Mouse (Mus musculus) right cerebral cortex, adult 18-20 months (tissue): ENCODE data around the gene Slc35e2.
A peak's percentile ranks its signal among the peaks of the same experiment; 100 is the strongest.

Experiments
- DNase-seq: peaks from one replicate; pipeline ENCODE4 v3.0.0; 2022; ENCODE audit warnings: mixed read lengths

Gene Slc35e2

GRCm38 (mm10) chr4:155577741-155578140 is 23.5 kb upstream of the Slc35e2 start:
- DNase-seq = no peak

GRCm38 (mm10) chr4:155578336-155579125 is 22.7 kb upstream of the Slc35e2 start:
- DNase-seq = no peak

DNA sequence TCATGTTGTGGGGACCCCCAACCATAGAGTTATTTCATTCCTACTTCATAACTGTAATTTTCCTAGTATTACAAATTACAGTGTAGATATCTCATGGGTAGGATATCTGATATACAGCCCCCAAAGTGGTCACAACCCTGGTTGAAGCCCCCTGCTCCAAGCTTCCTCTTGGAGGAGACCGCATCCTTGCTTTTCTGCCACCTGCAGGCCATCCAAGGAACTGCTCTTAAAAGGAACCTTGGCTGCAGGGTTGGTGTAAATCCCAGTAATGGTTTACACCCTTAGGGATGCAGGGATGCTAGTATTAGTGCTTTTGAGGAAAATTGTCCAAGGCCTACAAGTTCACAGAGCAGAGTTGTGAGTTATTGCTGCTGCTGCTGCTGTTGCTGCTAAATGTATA is 20.8 kb upstream of the Slc35e2 start:
- DNase-seq = peak; percentile 41

DNA sequence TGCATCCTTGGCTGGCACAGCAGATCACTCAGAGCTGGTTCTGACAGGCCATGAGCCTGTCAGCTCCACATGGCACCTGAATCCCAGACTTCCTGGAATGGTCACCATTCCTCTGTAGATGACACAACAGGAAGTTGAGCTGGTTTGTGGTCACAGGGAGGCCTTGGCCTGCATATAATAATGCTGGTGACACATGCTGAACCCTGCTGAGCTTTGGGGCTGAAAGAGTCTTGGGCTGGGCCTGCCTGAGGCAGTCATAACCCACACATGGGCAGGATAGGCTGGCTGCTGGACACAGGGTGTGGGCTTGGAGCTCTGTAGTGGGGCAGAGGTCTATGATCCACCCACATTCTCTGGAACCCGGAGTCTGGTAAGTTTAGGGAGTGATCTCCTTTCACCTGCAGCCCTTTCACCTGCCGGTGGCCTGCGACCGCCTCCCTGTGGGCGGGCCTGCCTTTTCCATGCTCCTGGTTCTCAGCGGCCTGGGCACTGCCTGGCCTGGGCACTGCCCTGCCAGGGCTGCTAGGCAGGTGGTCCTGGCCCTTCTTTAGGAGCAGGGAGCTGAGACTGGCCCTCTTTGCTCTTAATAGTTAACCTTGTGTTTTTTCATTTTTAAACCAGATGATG is 18.8 kb upstream of the Slc35e2 start:
- no peak for DNase-seq

DNA sequence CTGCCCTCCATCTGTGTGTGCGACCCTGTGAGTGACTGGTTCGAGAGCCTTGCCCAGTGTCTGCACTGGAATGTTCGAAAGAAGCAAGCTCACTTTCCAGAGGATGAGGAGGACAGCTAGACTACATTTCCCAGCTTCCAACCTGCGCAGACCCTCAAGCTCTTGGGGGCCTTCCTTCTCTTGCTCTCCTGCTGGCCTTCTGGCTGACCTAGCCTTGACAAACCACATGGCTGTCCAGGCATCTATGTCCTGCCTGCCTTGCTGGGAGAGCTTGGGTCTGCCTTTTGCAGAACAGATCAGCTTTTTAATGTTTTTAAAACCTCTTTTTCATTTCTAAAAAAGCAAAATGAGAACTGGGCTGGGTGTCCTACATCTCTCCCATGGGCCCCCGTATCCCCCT is 11.9 kb upstream of the Slc35e2 start:
- no peak for DNase-seq

DNA sequence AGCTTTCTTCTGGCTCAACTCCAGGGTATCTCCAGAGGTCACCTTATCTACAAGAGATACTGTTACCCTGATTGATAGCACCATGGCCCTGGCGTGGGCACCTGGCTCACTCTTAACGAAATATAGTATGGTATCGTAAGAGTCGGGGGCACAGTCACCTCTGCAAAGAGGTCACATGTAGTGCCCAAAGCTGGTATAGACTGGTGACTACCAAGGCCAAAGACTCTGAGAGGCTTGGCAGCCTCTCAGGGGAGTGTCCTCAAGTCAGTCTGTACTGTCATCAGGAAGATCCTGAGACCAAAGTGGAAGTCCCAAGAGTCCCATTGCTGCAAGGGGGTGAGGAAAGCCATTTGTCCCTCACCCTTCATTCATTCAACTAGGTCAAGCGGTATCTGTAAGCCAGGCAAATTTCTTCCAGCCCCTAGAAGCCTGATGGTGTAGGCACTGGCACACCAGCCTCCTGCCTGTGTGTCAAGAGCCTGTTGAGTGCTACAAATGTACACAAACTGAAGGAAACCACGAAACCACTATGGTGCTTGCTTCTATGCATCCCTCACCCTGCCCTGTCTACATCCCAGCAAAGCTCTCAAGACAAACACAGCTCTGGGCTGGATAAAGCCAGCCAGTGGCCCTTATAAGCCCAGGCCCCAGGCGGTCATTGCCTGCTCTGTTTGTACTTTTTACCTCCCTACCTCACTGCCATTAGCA is 10.1 kb upstream of the Slc35e2 start:
- no peak for DNase-seq

DNA sequence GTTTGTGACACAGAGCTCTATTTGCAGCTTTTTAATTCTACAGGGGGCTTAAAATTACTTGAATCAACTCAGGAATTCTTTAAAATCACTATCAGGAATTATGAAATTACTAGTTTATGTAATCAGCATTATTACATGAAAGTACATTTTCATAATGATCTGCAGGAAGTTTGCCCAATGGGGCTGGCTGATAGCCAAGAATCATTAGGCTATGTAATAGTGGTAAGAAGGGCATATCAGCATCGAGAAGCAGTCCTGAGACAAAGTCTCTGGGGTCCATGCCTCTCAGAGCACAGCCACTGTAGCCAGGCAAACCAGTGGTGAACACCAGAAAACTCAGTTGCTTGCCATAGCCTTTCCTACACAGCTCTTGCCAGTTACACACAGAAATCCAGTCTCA is 7.4 kb upstream of the Slc35e2 start:
- no peak for DNase-seq

DNA sequence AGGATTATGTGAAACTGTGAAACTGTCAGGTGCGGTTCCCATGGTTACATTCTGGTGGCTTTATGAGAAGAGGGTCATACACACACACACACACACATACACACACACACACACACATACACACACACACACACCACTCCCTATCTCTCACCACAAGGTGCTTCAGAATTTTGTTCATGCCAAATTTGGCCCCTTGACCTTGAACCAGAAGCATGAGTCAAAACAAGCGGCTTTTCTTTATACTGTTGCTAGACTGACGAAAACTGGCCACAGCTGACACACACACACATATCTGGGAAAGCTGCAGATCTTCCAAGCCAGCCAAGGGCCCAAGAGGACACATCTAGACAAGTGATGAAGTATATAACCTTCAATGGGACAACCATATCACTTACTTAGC is 5.4 kb upstream of the Slc35e2 start:
- DNase-seq = no peak

- no peak for DNase-seq
These were observed 4.6 kb upstream of the Slc35e2 start for GRCm38 (mm10) chr4:155596606-155597005.

DNA sequence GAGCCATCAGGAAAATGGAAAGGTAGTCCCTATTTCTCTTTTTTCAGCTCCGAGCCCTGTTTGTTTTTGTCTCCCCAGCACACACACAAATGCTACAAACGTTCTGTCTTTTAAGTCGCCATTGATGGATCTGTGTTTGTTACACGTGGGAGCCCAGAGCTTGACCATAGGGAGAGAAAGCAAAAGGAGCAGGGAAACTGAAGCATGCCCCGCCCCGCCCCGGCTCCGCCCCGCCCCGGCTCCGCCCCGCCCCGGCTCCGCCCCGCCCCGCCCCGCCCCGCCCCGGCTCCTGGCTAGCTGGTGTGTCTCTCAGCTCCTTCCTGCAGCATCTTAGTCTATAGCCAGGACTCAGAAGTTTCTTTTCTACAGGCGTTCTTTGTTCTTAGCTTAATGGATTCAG is 2.7 kb upstream of the Slc35e2 start:
- no peak for DNase-seq

- no peak for DNase-seq
These were observed 1.1 kb upstream of the Slc35e2 start for GRCm38 (mm10) chr4:155599901-155600825.

DNA sequence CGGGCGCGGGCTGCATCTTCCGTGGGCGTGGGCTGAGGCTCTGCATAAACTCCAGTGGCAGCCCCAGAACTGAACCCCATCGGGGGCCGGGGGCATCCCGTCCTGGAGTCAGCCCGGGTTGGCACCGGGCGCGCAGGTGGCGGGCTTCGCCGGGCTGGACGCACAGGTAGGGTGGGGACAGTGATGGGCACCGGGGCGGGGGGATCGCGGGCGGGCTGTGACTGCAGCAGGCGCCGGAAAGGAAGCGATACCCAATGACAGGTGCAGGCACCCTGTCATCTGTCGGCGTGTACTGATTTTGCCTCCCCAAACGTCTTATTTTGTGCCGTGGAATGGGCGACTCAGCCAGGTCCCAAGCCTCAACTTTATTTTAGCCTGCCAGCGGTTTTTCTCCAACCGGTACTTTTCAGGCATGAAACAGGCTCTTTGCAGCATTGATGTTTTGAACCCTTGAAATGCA is 811 bp downstream of the Slc35e2 start:
- no peak for DNase-seq

- no peak for DNase-seq
These were observed 1.5 kb downstream of the Slc35e2 start for GRCm38 (mm10) chr4:155602753-155603152.

- no peak for DNase-seq
These were observed 2.6 kb downstream of the Slc35e2 start for GRCm38 (mm10) chr4:155603801-155604200.

DNA sequence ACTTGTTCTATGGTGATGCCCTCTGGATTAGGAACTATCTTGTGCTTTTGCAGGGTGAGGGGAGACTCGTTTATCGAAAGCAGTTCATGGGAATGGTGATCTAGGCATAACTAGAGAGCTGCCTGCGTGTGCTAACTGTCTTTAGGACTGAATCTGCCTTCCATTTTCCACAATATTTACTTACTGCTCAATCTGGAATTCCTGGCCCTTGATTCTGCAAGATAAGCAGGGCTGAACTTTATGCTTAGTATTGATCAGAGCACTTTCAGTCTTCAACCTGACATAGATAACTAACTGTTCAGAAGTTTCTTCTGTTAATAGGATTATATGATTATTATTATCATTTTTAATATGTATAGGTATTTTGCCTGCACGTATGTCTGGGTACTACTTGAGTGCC is 3.9 kb downstream of the Slc35e2 start:
- DNase-seq = no peak

- no peak for DNase-seq
These were observed 5.6 kb downstream of the Slc35e2 start for GRCm38 (mm10) chr4:155606825-155607224.

DNA sequence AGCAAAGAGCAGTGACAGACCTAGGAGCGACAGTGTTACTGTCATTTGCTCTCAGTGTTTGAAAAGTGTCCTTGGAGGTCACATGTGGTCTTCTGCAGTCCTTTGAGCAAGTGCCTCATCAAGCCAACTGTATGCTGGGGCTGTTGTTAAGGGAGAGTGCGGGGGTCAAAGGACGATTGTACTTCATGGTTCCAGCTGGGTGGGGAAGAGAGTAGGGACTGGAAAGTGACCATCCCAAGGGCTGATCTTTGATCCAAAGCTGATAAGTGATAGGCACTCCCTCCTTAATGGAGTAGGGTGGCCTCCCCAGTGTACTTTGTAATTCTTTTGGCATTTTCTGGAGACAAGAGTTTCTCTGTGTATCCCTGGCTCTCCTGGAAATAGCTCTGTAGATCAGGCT is 10.6 kb downstream of the Slc35e2 start:
- DNase-seq = no peak

GRCm38 (mm10) chr4:155613264-155613663 is 12.0 kb downstream of the Slc35e2 start:
- DNase-seq = no peak

DNA sequence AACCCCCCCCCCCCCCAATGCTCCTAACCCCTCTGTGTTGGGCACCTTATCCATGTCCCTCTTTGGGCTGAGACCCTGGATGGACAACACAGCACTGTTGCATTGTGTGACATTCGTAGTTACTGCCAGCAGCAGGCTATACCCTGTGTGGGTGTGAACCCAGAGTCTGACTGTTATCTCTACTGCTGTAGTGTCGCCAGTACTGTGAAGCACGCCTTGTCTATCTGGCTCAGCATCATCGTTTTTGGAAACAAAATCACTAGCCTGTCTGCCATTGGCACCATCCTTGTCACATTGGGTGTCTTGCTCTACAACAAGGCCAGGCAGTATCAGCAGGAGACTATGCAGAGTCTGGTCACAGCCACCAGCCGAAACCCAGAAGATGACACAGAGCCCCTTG is 17.1 kb downstream of the Slc35e2 start:
- DNase-seq = no peak

DNA sequence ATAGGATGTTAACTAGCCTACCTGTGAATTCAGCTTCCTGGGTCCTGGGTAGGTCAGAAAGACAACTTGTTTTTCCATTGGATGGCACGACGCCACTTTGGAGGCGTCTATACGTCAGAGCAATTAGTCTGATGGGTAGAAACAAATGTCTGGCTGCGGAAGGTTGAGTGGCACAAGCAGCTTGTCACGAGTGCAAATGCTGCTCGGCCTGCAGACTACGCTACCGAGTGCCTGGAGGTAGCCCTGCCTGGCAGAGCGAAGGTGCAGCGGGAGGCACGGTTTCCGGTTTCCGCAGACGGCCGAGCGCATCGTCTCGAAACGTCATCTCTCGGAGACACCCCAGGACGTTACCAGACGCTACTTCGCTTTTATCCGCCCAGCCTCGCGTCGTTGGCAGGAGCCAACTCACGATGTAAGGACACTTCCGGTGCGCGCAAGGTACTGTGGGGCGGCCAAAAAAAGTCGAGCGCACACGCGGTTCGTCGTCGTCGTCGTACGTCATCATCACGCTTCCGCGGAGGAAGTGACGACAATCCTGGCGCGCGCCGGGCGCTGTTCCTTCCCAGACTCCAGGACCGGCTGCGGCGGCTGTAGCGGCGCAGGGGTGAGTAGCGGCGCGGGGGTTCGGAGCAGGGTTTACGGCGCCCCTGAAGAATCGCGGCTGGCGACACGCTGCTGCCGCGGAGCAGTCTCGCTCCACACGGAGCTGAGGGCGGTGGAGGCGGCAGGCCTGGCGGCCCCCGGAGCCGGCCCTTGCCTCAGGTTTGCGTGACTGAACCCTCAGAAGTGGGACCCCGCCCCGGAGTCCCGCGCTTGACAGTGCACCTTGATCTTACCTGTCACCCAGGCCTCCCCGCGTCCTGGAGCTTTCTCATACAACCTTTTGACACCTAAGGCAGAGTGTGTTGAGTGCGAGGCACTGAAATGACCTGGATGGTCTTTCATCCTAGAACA is 23.4 kb downstream of the Slc35e2 start, which contains the start of gene Cdk11b:
Gene Cdk11b, plus strand, starts transcription at position 517 of the 954 bp plus-strand sequence.
- peak; percentile 98 for DNase-seq

GRCm38 (mm10) chr4:155630267-155630666 is 29.1 kb downstream of the Slc35e2 start:
- DNase-seq = no peak
